Mouse (Mus musculus) retina, postnatal 1 day (tissue): Measurements from ENCODE around the gene Ccdc120.
A peak's percentile ranks its signal among the peaks of the same experiment; 100 is the strongest.

Source experiments
- DNase-seq: peaks from one replicate; pipeline ENCODE4 v3.0.0-alpha.2; 2012

The Ccdc120 gene

GRCm38 (mm10) chrX:7692862-7693261, 57.8 kb downstream of the Ccdc120 start:
- DNase-seq, result peak; percentile 32

DNA sequence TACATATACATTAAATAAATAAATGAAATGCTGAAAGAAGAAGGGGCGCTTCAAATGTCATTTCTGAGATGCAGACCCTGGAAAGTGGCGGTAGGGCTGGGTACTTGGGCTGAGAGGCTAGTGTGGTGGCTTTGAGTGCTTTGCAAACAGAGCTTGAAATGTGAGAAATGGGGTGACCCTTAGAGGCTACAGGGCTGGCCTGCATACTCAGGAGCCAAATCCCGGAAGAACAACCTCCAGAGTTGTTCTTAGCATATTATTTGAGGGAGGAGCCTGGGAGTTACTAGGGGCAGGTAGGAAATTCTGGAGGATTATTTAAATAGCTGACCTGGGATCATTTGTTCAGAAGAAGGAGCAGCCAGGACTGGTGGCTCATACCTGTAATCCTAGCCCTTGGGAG, 60.2 kb downstream of the Ccdc120 start:
- no peak for DNase-seq

DNA sequence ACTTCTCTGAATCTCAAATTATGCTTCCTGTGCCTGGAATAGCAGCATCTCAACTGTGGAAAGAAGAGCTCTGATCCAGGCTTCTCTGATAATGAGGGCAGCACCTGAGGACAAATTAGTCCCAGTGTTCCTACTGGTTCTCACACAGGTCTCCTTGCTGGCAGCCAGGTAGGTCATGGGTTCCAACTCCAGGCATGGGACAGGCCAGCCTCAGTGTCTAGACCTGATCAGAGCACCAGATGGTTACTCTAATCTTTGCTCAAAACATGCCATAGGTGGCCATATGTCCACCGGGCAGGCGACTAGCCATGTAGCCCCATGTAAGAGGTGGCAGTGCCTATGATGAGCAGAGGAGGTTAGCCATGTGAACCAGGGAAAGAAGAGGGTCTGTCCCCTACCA, 62.4 kb downstream of the Ccdc120 start:
- DNase-seq, result no peak
